Mouse (Mus musculus): ENCODE measurements around the gene Scaf1.

- TF ChIP-seq ZNF384 (IDR thresholded peaks at IDR 0.05; ENCODE audit: low read depth, low read length) (no peak), ZC3H11A (IDR thresholded peaks at IDR 0.05; ENCODE audit: borderline replicate concordance, low read depth, low read length) (no peak), MAFK (IDR thresholded peaks at IDR 0.05; ENCODE audit: insufficient read depth, low read depth, low read length) (no peak), CHD2 (IDR thresholded peaks at IDR 0.05; ENCODE audit: low read depth, low read length) (no peak), HCFC1 (IDR thresholded peaks at IDR 0.05; ENCODE audit: borderline replicate concordance, insufficient read depth, low read length) (no peak)
These were observed 12.2 kb upstream of the Scaf1 start for GRCm38 (mm10) chr7:45028351-45028750.

All from ES-E14 (cell line).